Mouse (Mus musculus): Measurements from ENCODE around the gene Zmynd11.

DNA sequence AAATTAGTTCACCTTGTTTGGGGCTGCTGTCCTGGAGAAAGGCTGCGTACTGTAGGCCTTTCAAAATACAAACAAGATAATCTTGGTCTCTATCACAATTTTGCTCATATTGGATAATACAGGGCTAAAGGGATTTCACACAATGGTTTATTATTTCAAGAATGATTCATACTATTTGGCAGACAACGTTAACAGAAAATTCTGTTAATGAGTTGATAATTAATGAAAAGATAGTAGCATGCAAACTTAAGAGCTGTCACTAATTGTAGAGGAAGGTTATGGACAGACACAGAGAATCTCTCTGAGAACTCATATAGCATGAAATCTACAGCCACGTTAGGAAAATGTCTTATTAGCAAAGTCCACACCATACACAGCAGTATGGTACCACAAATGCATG lies 52.2 kb downstream of the Zmynd11 start:
- TF ChIP-seq POLR2A (IDR thresholded peaks at IDR 0.05; ENCODE audit: control insufficient read depth, extremely low read depth, insufficient read depth, low read length, poor library complexity), result no peak
- TF ChIP-seq CTCF (IDR thresholded peaks at IDR 0.05; ENCODE audit: borderline replicate concordance, control insufficient read depth, extremely low read depth, insufficient read depth, low read length, poor library complexity), result no peak
